Mouse (Mus musculus) embryonic facial prominence, embryonic 10.5 days (tissue): ENCODE results near the gene Sdha. TPM values are rescaled to one million over a fixed set of nuclear protein-coding genes. Genes with fewer than 3 reads are reported as not detected.

Experiments used
- DNase-seq: peaks from one replicate; pipeline ENCODE4 v3.0.0-alpha.2; 2017; ENCODE audit warnings: low spot score
- H3K27ac ChIP-seq: fragments of 300-500 bp; sonication (generic); replicated peaks from 2 replicates; pipeline ENCODE4 v1.5.1; 2016; ENCODE audit warnings: mild to moderate bottlenecking
- H3K27me3 ChIP-seq: fragments of 300-500 bp; sonication (generic); replicated peaks from 2 replicates; pipeline ENCODE4 v1.6.1; 2016; ENCODE audit warnings: low read depth, mild to moderate bottlenecking; ENCODE audit not compliant: poor library complexity, severe bottlenecking
- H3K36me3 ChIP-seq: fragments of 300-500 bp; sonication (generic); replicated peaks from 2 replicates; pipeline ENCODE4 v1.6.1; 2016; ENCODE audit warnings: mild to moderate bottlenecking, moderate library complexity
- H3K4me1 ChIP-seq: fragments of 300-500 bp; sonication (generic); 2 replicates; pipeline ENCODE4 v1.6.1; 2016
- H3K4me3 ChIP-seq: fragments of 300-500 bp; sonication (generic); 2 replicates; pipeline ENCODE4 v1.5.1; 2016; ENCODE audit warnings: mild to moderate bottlenecking, moderate library complexity
- H3K9me3 ChIP-seq: fragments of 300-500 bp; sonication (generic); 2 replicates; pipeline ENCODE4 v1.6.1; 2016; ENCODE audit warnings: mild to moderate bottlenecking
- WGBS: fragments of 180-500 bp; shearing (Covaris S2); methylation state at CpG from one replicate; pipeline ENCODE4 v1.1.7; 2016; 5-methylcytosine and 5-hydroxymethylcytosine counted together
- polyA plus RNA-seq: library from polyadenylated mRNA; unstranded; fragments of >200 nt; fragmentation: Nextera tagmentation; extraction: Ambion mirVana; gene quantifications from 2 replicates; pipeline ENCODE4 v1.2.1, GENCODE M21; 2016

Sdha gene
- 252 and 254 TPM in 2 replicates for polyA plus RNA-seq

GRCm38 (mm10) chr13:74349566-74350434, at the start of gene Sdha, which contains the start of gene Ccdc127:
Sdha (minus strand) TSS chr13:74350280.
Ccdc127 (plus strand) TSS chr13:74350309.
- H3K4me3 ChIP-seq: peak within 1 kb of the TSS; percentile 84
- peaks cover 21% of the 10 kb centered on the region for H3K4me1 ChIP-seq
- no peaks in the 10 kb centered on the region for H3K27me3 ChIP-seq
- H3K27ac ChIP-seq: peak within 1 kb of the TSS; percentile 97
- H3K36me3 ChIP-seq: peaks cover 27% of the 10 kb centered on the region
- peak; percentile 98 for DNase-seq
- no peaks in the 10 kb centered on the region for H3K9me3 ChIP-seq
- WGBS: 2% methylated on average over 57 of the region's 57 CpGs

GRCm38 (mm10) chr13:74399298-74399839, 49.3 kb upstream of the Sdha start, which contains the start of gene Ftl1-ps1:
Ftl1-ps1 (plus strand) TSS chr13:74399694.
- no peaks in the 10 kb centered on the region for H3K9me3 ChIP-seq
- H3K4me1 ChIP-seq: 0 out of 2 replicates have a peak, but pooled peaks cover 2% of the 10 kb centered on the region
- 10% methylated on average over 11 of the region's 11 CpGs for WGBS
- no peaks in the 10 kb centered on the region for H3K36me3 ChIP-seq
- no peak within 1 kb of the TSS for H3K27ac ChIP-seq
- peak within 1 kb of the TSS; percentile 29; the same call in 1 of the 2 replicates for H3K4me3 ChIP-seq
- DNase-seq: peak; percentile 31
- peaks cover 7% of the 10 kb centered on the region for H3K27me3 ChIP-seq

- Histone ChIP-seq H3K27ac (no peak overlapping the region), H3K4me1 (no peaks in the 10 kb centered on the region), H3K36me3 (no peaks in the 10 kb centered on the region), H3K9me3 (no peaks in the 10 kb centered on the region), H3K27me3 (no peaks in the 10 kb centered on the region), H3K4me3 (no peak overlapping the region)
- WGBS: 72% methylated on average over 2 of the region's 2 CpGs
- no peak for DNase-seq
These were observed 41.1 kb upstream of the Sdha start for GRCm38 (mm10) chr13:74391156-74391555.

GRCm38 (mm10) chr13:74390371-74390990, 40.4 kb upstream of the Sdha start, which contains the start of gene Zfp72:
Zfp72 (minus strand) TSS chr13:74390836.
- Histone ChIP-seq H3K27ac (peak within 1 kb of the TSS; percentile 79), H3K9me3 (no peaks in the 10 kb centered on the region), H3K4me3 (peak within 1 kb of the TSS; percentile 70), H3K27me3 (no peaks in the 10 kb centered on the region), H3K4me1 (no peaks in the 10 kb centered on the region), H3K36me3 (no peaks in the 10 kb centered on the region)
- DNase-seq: peak; percentile 67
- 2% methylated on average over 14 of the region's 14 CpGs for WGBS

- no peaks in the 10 kb centered on the region for H3K27me3 ChIP-seq
- H3K4me3 ChIP-seq: peak overlapping the region; percentile 70
- H3K36me3 ChIP-seq: no peaks in the 10 kb centered on the region
- no peaks in the 10 kb centered on the region for H3K9me3 ChIP-seq
- 72% methylated on average over 6 of the region's 6 CpGs for WGBS
- H3K27ac ChIP-seq: no peak overlapping the region
- DNase-seq: no peak
- no peaks in the 10 kb centered on the region for H3K4me1 ChIP-seq
These were observed 39.6 kb upstream of the Sdha start for GRCm38 (mm10) chr13:74389730-74390129.

- DNase-seq: no peak
- Histone ChIP-seq H3K27ac (no peak overlapping the region), H3K4me3 (no peak overlapping the region), H3K9me3 (no peaks in the 10 kb centered on the region), H3K27me3 (no peaks in the 10 kb centered on the region), H3K4me1 (peaks cover 5% of the 10 kb centered on the region; the same call in 1 of the 2 replicates), H3K36me3 (no peaks in the 10 kb centered on the region)
- 75% methylated on average over 3 of the region's 3 CpGs for WGBS
These were observed 32.2 kb upstream of the Sdha start for GRCm38 (mm10) chr13:74382289-74382688.

GRCm38 (mm10) chr13:74381533-74382276, 31.6 kb upstream of the Sdha start:
- DNase-seq: no peak
- Histone ChIP-seq H3K4me3 (no peak overlapping the region), H3K36me3 (no peaks in the 10 kb centered on the region), H3K9me3 (no peaks in the 10 kb centered on the region), H3K27ac (no peak overlapping the region), H3K27me3 (no peaks in the 10 kb centered on the region), H3K4me1 (peaks cover 5% of the 10 kb centered on the region; the same call in 1 of the 2 replicates)
- WGBS: 81% methylated on average over 10 of the region's 10 CpGs

GRCm38 (mm10) chr13:74363859-74364235, 13.8 kb upstream of the Sdha start, which contains the start of gene Lrrc14b:
Lrrc14b (minus strand) TSS chr13:74364005.
- Histone ChIP-seq H3K9me3 (no peaks in the 10 kb centered on the region), H3K36me3 (peaks cover 46% of the 10 kb centered on the region), H3K4me1 (no peaks in the 10 kb centered on the region), H3K27ac (no peak within 1 kb of the TSS), H3K4me3 (no peak within 1 kb of the TSS), H3K27me3 (no peaks in the 10 kb centered on the region)
- 88% methylated on average over 8 of the region's 8 CpGs for WGBS
- no peak for DNase-seq

- 90% methylated on average over 13 of the region's 13 CpGs for WGBS
- Histone ChIP-seq H3K27me3 (no peaks in the 10 kb centered on the region), H3K27ac (no peak overlapping the region), H3K9me3 (no peaks in the 10 kb centered on the region), H3K4me1 (no peaks in the 10 kb centered on the region), H3K4me3 (no peak overlapping the region), H3K36me3 (peaks cover 51% of the 10 kb centered on the region)
- no peak for DNase-seq
These were observed 13.2 kb upstream of the Sdha start for GRCm38 (mm10) chr13:74363176-74363858.

GRCm38 (mm10) chr13:74362218-74362617, 12.1 kb upstream of the Sdha start:
- no peak overlapping the region for H3K4me3 ChIP-seq

GRCm38 (mm10) chr13:74356491-74356890, 6.4 kb upstream of the Sdha start:
- Histone ChIP-seq H3K27me3 (no peaks in the 10 kb centered on the region), H3K4me3 (no peak overlapping the region), H3K36me3 (peaks cover 94% of the 10 kb centered on the region), H3K4me1 (no peaks in the 10 kb centered on the region), H3K27ac (no peak overlapping the region), H3K9me3 (no peaks in the 10 kb centered on the region)
- WGBS: 95% methylated on average over 13 of the region's 13 CpGs
- DNase-seq: no peak

More at GRCm38 (mm10) chr13:74362218-74362617, 12.1 kb upstream of the Sdha start:
- Histone ChIP-seq H3K27me3 (no peaks in the 10 kb centered on the region), H3K27ac (no peak overlapping the region), H3K4me1 (no peaks in the 10 kb centered on the region), H3K36me3 (peaks cover 62% of the 10 kb centered on the region), H3K9me3 (no peaks in the 10 kb centered on the region)
- WGBS: 80% methylated on average over 2 of the region's 2 CpGs
- DNase-seq: no peak
